Mouse (Mus musculus) ES-CJ7 (cell line): ENCODE results near the gene Ubl4b.

Experiments used
- DNase-seq: peaks from one replicate; pipeline ENCODE4 v3.0.0; 2011; ENCODE audit warnings: low read depth, low spot score

The Ubl4b gene

DNA sequence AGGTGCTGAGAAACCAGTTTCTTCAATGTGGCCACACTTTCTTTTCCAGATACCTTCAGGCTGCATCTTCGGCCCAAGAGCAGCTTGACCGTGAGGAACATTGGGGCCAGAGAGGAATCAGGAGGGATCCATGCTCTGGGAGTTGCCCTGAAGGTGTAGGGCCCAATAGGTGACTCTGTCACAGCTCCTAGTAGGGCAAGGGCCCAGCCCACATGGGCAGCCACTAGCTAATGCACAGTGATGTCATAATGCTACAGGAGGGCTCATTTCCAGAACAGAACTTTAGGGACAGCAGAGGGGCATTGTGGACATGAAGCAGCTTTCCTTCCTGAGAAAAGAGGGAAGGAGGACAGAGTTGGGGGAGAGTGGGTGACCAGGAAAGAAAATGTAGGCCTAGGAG is at the start of gene Ubl4b:
Gene Ubl4b, minus strand, starts transcription at position 232 of the 400 bp plus-strand sequence.
- no peak for DNase-seq

DNA sequence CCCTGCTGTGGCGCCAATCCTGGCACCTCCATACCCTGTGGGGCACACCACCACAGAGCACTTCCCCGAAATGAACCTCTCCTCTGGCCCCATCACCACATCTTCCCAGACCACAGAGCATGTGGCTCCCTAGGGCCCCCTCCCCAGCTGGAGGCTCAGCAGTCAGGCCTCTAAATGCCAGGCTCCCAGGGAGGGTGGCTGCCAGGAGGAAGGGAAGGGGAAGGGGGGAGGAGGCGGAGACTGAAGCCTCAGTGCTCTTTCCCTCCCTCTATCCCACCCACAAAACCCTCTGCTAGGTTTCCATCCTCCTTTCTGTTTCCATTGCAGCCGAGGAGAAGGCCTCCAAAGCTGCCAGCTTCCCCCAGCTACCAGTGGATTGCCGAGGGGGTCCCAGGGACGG is 45.3 kb upstream of the Ubl4b start:
- no peak for DNase-seq

DNA sequence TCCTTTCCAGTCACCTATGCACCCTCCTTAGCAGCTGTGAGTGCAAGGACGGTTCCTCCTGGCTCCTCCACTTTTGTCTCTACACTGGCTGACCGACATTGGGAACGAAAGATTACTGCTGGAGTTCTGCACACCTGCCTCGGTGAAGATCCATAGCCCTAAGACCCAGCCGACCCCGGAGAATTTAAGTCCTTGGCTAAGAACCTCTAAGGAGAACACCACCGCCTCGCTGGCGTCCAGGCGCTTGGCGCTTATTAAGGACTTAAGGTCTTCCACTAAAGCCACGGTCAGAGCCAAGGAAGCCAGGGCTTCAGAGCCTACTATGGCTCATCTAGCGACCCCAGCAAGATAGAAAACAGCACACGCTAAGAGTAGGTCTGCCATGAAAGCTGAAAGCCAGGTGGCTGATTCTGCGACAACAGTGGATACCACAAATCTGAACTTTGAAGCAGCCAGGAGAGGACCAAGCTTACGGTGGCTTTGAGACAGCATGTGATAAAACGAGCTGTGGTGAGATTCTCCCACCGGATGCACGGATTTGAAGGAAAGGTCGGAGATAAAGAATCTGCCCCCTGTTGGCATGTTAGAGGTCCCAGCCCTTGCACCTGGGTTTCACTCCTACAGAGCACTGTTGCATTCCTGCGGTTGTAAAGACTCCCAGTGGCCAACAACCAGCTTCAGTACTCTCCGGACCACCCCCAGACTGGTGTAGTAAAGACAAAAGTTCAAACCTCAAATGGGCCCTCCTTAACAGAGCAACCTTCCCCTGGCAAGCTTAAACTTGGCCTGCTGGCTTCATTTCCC is 42.9 kb upstream of the Ubl4b start:
- peak; percentile 44 for DNase-seq

DNA sequence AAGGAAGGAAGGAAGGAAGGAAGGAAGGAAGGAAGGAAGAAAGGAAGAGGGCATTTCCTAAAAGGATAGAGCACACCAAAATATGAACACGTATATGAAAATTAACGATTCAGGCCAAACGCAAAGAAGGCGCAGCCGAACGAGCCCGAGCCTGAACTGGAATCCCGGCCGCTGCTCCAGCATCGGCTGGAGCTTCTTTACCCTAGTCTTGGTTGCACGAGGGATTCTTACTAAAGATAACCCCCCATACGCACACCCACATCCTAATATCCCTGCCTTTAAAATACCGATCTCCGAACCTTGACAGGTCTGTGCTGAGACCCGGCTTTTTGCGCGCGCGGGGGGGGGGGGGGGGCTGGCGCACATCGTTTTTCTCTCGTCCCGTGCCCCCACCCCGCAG is 42.3 kb upstream of the Ubl4b start:
- no peak for DNase-seq

DNA sequence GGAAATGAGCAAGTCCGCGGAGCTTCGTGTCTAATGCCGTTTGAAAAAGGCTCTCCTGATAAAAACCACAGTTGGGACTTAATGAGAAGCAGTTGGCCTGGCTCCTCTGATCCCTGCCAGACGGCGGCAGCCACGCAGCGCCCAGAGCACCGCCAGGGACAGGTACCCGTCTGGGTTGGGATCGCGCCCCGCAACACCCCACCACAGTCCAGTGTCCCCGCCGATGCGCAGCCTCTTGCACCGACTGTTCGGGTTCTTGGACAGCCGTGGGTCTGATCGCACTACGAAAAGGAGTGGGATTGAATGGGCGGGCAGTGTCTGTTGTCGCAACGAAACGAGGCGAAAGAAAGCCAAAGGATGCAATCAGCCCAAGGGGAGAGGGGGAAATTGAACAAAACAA is 41.7 kb upstream of the Ubl4b start:
- DNase-seq, result peak; percentile 16

GRCm38 (mm10) chr3:107595938-107596461 is 41.1 kb upstream of the Ubl4b start:
- DNase-seq, result peak; percentile 35

DNA sequence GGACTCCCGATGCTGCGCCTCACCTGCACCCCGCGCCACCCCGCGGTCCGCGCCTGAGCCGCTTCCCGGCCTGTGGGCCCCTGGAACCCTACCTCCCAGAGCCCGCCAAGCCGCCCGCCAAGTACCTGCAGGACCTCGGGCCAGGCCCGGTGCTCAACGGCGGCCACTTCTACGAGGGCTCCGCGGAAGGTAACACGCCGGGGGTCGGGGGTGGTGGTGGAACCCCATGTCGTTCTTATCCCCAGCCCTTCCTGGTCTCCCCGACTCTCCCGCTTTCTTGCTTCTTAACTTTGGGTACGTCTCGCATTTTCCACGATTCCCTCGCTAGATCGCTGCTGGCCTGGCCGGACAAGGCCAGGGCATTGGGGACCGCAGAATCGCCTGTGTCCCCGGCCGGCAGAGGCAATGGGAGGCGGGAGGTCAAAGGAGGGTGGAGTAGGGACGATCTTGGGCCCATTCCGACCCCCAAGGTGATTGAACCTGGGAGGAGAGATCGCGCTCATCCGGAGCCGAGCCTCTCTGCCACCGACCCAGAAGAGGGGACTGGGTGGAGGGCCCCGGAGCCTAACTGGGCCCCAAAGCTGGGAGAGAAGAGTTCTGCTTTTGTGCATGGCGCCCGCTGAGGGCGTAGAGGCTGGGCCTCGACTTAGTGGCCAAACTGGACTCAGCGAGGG is 40.5 kb upstream of the Ubl4b start:
- peak; percentile 9 for DNase-seq

GRCm38 (mm10) chr3:107594662-107595263 is 39.9 kb upstream of the Ubl4b start, which contains the start of gene Alx3:
Alx3 (plus strand) TSS chr3:107595031.
- DNase-seq, result peak; percentile 35

- no peak for DNase-seq
Measured at GRCm38 (mm10) chr3:107593632-107594031, 38.8 kb upstream of the Ubl4b start.

DNA sequence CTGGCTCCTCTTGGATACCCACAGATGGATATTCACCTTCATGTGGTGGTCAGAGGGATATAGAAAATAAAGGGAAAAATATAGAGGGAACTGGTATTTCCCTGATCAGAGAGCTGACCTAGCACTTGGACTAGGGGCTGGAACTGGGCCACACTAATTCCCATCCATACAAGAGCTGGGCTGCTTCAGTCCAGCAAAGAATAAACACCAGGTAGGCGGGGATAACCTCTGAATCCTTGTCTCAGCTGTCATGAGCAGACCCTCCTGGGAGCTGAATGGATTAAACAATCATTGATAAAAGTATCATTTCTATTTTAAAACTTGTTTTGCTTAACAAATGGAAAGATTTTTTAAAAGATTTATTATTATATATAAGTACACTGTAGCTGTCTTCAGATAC is 36.7 kb upstream of the Ubl4b start:
- DNase-seq, result no peak

GRCm38 (mm10) chr3:107586504-107586903 is 31.6 kb upstream of the Ubl4b start:
- DNase-seq, result no peak

DNA sequence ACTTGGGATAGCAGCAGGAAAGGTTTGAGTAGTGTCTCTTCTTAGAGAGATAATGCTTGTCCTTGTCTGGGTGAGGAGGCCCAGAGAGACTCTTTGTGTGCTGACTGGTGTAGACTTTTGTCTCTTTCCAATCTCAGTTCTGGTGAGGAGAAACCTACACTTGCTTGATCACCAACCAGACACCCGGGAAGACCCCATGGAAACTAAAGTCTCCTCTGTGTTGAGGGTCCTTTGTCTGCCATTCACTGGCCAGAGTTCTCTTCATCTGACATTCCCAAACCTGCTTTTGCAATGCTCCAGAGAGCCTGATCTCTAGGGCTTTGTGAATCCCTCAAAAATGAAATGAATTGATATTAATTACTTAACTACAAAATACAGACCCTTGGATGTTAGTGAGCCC is 29.0 kb upstream of the Ubl4b start:
- DNase-seq, result no peak

GRCm38 (mm10) chr3:107582875-107583767 is 28.2 kb upstream of the Ubl4b start:
- peak; percentile 16 for DNase-seq

DNA sequence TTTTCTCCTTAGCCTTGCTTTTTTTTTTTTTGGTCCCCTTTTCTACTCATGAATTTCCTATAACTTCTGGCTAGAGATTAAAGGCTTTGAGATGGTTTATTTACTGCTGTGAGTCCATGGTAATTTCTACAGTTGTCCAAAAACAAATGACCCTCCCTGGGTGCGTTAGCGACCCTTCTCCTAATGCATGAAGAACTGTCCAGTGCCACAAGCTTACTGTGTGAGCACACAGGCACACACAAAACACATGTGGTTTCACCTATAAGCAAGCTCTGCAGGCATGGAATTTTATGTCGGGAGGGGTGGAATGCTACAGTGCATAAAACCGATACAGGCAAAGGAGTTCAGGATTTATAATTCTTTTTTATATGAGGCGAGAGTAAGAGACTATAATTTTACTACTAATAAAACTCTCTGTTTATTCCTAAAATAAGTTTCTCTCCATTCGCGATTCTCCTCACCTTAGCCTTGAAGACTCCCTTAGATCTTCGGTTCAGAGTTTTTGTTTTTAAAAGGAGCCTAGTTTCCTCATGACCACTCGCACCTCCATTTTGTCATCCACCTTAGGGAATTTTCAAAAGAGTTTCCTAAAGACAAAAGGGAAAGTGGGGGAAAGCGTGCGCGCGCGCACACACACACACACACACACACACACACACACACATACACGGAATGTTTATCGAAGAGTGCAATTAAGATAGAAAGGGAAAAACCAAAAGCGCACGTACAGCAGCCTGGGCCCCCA is 27.4 kb upstream of the Ubl4b start:
- no peak for DNase-seq

DNA sequence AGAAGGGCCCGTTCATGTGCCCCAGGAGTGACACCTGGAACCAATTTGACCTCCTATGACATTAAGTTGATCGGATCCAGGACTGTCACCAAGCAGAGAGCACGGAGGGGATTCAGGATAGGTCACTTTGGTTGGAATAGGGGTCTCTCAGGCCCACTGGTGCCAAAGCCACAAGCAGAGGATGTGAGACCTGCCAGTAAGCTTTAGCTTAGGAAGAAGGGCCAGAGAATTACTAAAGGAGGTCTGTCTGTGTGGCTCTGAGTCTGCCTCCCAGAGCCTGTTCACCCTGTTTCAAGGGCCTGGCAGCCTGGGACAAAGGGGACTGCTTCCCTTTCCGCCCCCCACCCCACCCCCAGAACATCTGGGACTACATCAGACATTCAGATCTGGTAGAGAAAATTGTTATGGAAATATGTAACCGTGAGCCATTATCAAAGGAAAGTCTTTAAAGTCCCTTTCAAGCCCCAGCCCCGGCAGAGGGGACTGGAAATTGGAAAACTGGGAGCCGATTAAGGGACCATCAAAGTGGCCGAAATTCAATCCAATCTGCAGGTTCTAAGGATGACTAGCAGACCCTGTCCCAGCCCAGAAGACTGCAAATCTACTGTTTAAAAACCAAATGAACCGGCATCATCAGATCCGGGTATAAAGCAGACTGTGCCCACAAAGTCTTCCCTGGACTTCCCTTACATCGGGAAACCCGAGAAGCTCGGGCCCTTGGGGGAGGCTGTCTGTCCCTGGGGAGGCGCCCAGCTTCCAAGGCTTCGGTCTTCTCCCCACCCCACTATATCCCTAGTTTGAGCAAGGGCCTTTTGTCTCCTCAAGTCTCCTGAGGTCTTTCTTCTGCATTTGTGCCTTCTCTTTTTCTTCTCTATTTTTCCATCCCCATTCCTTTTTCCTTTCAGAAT is 26.5 kb upstream of the Ubl4b start:
- DNase-seq, result no peak

GRCm38 (mm10) chr3:107579466-107579865 is 24.6 kb upstream of the Ubl4b start:
- peak; percentile 57 for DNase-seq

- DNase-seq, result no peak
Measured at GRCm38 (mm10) chr3:107577810-107578390, 23.0 kb upstream of the Ubl4b start.

DNA sequence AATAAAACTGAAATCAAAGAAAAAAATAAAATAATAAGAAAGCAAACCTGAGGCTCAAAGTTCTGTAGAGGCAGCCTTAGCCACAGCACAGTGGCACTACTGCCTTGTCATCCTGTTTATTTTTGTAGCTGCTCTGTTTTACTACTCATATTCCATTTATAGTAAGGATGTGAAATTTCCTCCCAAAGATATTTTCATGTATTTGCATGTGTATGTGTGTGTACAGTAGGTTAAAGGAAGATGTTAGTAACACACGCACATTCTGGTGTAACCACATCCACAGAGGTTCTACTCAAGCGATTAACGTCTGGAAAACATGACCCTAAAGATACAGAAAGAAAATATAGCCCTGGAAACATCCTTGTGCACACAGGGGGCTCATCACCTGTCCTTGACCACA is 21.9 kb upstream of the Ubl4b start:
- DNase-seq, result no peak

- peak; percentile 30 for DNase-seq
Measured at GRCm38 (mm10) chr3:107571205-107571604, 16.3 kb upstream of the Ubl4b start.
